9 mouse cellular contexts compared by ENCODE assay signal in the genomic region with DNA sequence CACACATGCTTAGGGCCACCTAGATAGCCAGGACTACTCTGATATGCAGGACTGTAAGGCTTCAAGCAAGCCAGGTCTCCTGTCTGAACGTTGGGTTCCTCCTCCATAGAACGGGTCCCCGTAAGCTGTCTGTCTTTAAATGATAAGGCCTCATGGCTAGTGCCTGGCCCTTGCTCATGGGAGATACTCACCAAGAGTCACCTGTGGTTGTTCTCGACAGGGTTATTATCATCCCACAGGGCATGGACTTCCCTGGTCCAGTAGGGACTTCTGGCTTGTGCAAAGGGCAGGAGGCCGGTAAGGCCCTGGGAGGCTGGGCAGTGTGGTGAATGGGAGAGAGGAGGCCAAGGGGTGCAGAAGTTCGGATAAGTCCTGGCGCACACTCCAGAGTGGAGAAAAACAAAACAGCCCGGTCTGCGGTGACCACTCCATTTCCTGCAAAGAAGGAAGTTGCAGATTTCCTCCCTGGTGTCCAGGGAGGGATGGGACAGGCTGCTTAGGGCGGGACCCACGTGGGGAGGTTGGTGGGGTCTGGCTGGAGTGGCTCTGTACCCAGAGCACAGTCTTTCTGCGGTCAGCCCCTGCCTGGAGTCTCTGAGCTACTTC. TPM values are rescaled to one million over a fixed set of nuclear protein-coding genes. Genes with fewer than 3 reads are reported as not detected.
DNase-seq lines count a peak whose midpoint lies in the region; ATAC-seq lines count a peak whose summit lies in the region.
"Had no signal": no experiment of that assay in that cellular context is flagged by ENCODE, and none has a peak within 500 bp of the region (broad histone marks: within the 10 kb centered on the region; RNA-seq: fewer than 3 reads in every experiment).

No protein-coding gene starts in this region.

- H3K9ac ChIP-seq in kidney, embryonic 14.5 days (ENCODE audit: low read depth, low read length) = no peak overlapping the region
- no peak overlapping the region for H3K9ac ChIP-seq in heart, embryonic 15.5 days

- 63% methylated on average over 12 of the region's 12 CpGs for WGBS in kidney, embryonic 14.5 days
- 49% methylated on average over 12 of the region's 12 CpGs for WGBS in heart, embryonic 15.5 days

- H3K4me2 ChIP-seq in kidney, embryonic 14.5 days (replicated peaks; ENCODE audit: low read depth, low read length) = no peak overlapping the region
- no peak overlapping the region for H3K4me2 ChIP-seq in heart, embryonic 15.5 days

- no peaks in the 10 kb centered on the region for H3K27me3 ChIP-seq in kidney, embryonic 14.5 days (ENCODE audit: control insufficient read depth, insufficient read depth, low read length)
- no peaks in the 10 kb centered on the region for H3K27me3 ChIP-seq in heart, embryonic 15.5 days
- H3K27me3 ChIP-seq: Patski had no signal

- no peak overlapping the region for H3K4me3 ChIP-seq in kidney, embryonic 14.5 days (ENCODE audit: low read length)
- H3K4me3 ChIP-seq in heart, embryonic 15.5 days = no peak overlapping the region

- H3K36me3 ChIP-seq in kidney, embryonic 14.5 days (ENCODE audit: control insufficient read depth, insufficient read depth, low read length) = no peaks in the 10 kb centered on the region
- no peaks in the 10 kb centered on the region for H3K36me3 ChIP-seq in heart, embryonic 15.5 days

- peaks cover 36% of the 10 kb centered on the region for H3K4me1 ChIP-seq in kidney, embryonic 14.5 days (ENCODE audit: control insufficient read depth, insufficient read depth, low read length)
- H3K4me1 ChIP-seq in heart, embryonic 15.5 days (replicated peaks) = peaks cover 43% of the 10 kb centered on the region

- H3K27ac ChIP-seq in kidney, embryonic 14.5 days (ENCODE audit: low read depth, low read length) = no peak overlapping the region
- H3K27ac ChIP-seq in heart, embryonic 15.5 days = peak overlapping the region; percentile 69

- H3K9me3 ChIP-seq in kidney, embryonic 14.5 days (ENCODE audit: control insufficient read depth, low read length) = no peaks in the 10 kb centered on the region
- H3K9me3 ChIP-seq in heart, embryonic 15.5 days (replicated peaks) = no peaks in the 10 kb centered on the region

- DNase-seq in kidney, adult 11 months = peak; percentile 64
- peak; percentile 82 for DNase-seq in liver
- DNase-seq in spleen, postnatal 36 days (ENCODE audit: low spot score in 2 of 2) = peak; percentile 49 to 63
- no peak for DNase-seq in right cerebral cortex, postnatal 36 days (ENCODE audit: low spot score in 2 of 2)
- DNase-seq in layer of hippocampus, postnatal 36 days = no peak
- no peak for DNase-seq in MN1 (ENCODE audit: low spot score)

- ATAC-seq in kidney, embryonic 14.5 days (ENCODE audit: low FRiP score, low TSS enrichment) = no peak
- ATAC-seq in heart, embryonic 15.5 days (replicated peaks; ENCODE audit: insufficient number of reproducible peaks, insufficient read depth, low FRiP score, low read depth) = peak; percentile 70
- ATAC-seq: Patski had no signal

RNA-seq across cellular contexts. Expression of a gene that starts 41.2 kb away (rescaled TPM):
- 22.9 and 23.7 TPM in 2 replicates for polyA plus RNA-seq in kidney, embryonic 14.5 days (2014; fragmentation: Nextera tagmentation; extraction: Ambion mirVana)
- polyA plus RNA-seq in heart, embryonic 15.5 days (2015; fragmentation: Nextera tagmentation; extraction: Ambion mirVana) = 9.4 and 16.3 TPM in 2 replicates
- total RNA-seq in layer of hippocampus, postnatal 36 days (2021) = 100 to 1,000 TPM; 278 to 289 TPM

Comparison
In these comparisons a context has a peak if more than half of its experiments do, and no peak if none do; other contexts are left out.
1. DNase-seq: peak in kidney, adult 11 months (single experiment), liver (single experiment) and spleen, postnatal 36 days (2 of 2); none in right cerebral cortex, postnatal 36 days (0 of 2), layer of hippocampus, postnatal 36 days (0 of 2) and MN1 (single experiment).